ENCODE assay signal across 22 mouse cellular contexts in the genomic region with DNA sequence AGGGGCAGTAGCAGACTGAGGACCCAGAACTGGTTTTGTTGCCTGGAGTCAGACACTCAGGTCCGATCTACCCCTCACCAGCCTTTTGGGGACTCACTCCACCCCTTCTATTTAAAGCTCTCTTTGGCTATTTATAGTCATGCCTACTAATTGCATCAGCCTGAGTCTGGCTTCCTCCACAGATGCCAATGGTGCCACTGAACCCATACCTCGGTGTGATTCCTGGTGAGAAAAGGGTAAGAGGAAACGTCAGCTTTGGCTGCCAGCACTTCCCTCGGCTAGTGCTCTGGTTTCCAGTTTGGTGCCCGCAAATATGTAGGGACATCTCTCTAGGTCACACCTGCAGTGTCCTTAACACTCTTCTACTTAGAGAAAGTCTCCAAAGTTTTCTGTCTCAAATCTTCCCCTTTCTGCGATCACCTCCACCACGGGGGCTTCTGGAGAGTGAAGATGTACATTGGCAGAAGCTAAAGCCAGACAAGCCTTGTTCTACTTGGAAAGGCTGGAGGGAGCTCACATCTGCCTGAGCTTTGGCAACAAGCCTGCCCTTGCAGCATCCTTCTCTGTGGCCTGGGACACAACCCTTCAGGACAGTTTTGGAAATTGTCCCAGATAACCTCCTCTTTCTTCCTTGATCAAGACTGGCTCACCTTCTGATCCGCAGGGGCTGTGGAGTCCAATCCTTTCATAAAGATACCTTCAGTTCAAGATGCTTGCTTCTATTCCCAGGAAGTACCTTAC. TPM values are rescaled to one million over a fixed set of nuclear protein-coding genes. Genes with fewer than 3 reads are reported as not detected.
DNase-seq lines count a peak whose midpoint lies in the region; ATAC-seq and TF ChIP-seq lines count a peak whose summit lies in the region.
"Had no signal": no experiment of that assay in that cellular context is flagged by ENCODE, and none has a peak within 500 bp of the region (broad histone marks: within the 10 kb centered on the region; RNA-seq: fewer than 3 reads in every experiment).

No protein-coding gene starts in this region.

- peaks cover 17 to 27% of the 10 kb centered on the region in 2 experiments for H3K4me1 ChIP-seq in heart, embryonic 14.5 days (ENCODE audit: control insufficient read depth in 2 of 2, insufficient read depth in 2 of 2, low read length in 2 of 2)
- H3K4me1 ChIP-seq in brown adipose tissue, adult 24 weeks (ENCODE audit: control insufficient read depth, insufficient read depth, insufficient read length, low read length) = peaks cover 2% of the 10 kb centered on the region; the same call in 1 of the 2 replicates

- no peak overlapping the region for H3K4me3 ChIP-seq in gastrocnemius, adult 2 months
- no peak overlapping the region for H3K4me3 ChIP-seq in heart, embryonic 14.5 days (ENCODE audit: control insufficient read depth in 1 of 2, insufficient read depth in 1 of 2, low read depth in 1 of 2, low read length in 2 of 2)
- no peak overlapping the region for H3K4me3 ChIP-seq in brown adipose tissue, adult 24 weeks (ENCODE audit: insufficient read depth, low read depth, low read length)
- H3K4me3 ChIP-seq: embryonic facial prominence, embryonic 10.5 days; forebrain, embryonic 13.5 days; hindbrain, embryonic 10.5 days; intestine, embryonic 15.5 days had no signal

- H3K36me3 ChIP-seq in heart, embryonic 14.5 days (ENCODE audit: control insufficient read depth, insufficient read depth, low read length) = peaks cover 6% of the 10 kb centered on the region
- H3K36me3 ChIP-seq: embryonic facial prominence, embryonic 10.5 days; intestine, embryonic 15.5 days had no signal

- 0 out of 2 replicates have a peak overlapping the region, but pooled peaks have one; percentile 7 for H3K4me2 ChIP-seq in heart, embryonic 14.5 days (ENCODE audit: low read length)
- H3K4me2 ChIP-seq: forebrain, embryonic 13.5 days; hindbrain, embryonic 14.5 days; intestine, embryonic 15.5 days had no signal

- H3K27me3 ChIP-seq in heart, embryonic 14.5 days (ENCODE audit: control insufficient read depth, insufficient read depth, low read length) = 0 out of 2 replicates have a peak, but pooled peaks cover 2% of the 10 kb centered on the region
- H3K27me3 ChIP-seq: intestine, embryonic 15.5 days had no signal

- no peak for TF ChIP-seq CTCF in gastrocnemius, adult 2 months (IDR thresholded peaks at IDR 0.05)

- intact Hi-C loops in gastrocnemius, adult 2 months (cut with DNase I) = no loop called here
- intact Hi-C loops in heart, postnatal 36 days (cut with DNase I) = loop anchor here (1.0 kb wide), 1 partner anchor 10 kb away; no protein-coding TSS in a partner anchor

- H3K27ac ChIP-seq in gastrocnemius, adult 2 months = peak overlapping the region; percentile 76
- H3K27ac ChIP-seq in heart, embryonic 14.5 days (replicated peaks in 1 of 2; ENCODE audit: control insufficient read depth in 1 of 2, insufficient read depth in 1 of 2, low read depth in 2 of 2, low read length in 2 of 2) = no peak overlapping the region
- H3K27ac ChIP-seq in brown adipose tissue, adult 24 weeks (replicated peaks; ENCODE audit: low read depth, low read length) = 0 out of 2 replicates have a peak overlapping the region, but pooled peaks have one; percentile 31
- H3K27ac ChIP-seq: embryonic facial prominence, embryonic 10.5 days; forebrain, embryonic 13.5 days; hindbrain, embryonic 10.5 days; hindbrain, embryonic 14.5 days; intestine, embryonic 15.5 days had no signal

- WGBS in heart, embryonic 14.5 days = 48% methylated on average over 8 of the region's 8 CpGs

- H3K9me3 ChIP-seq in heart, embryonic 14.5 days (ENCODE audit: control insufficient read depth, low read length) = no peaks in the 10 kb centered on the region
- H3K9me3 ChIP-seq: embryonic facial prominence, embryonic 10.5 days; forebrain, embryonic 13.5 days; hindbrain, embryonic 10.5 days; intestine, embryonic 15.5 days had no signal

- peak; percentile 68 for DNase-seq in gastrocnemius, adult 2 months
- DNase-seq in gastrocnemius, postnatal 4 days (ENCODE audit: low spot score in 2 of 2) = no peak
- no peak for DNase-seq in heart, postnatal 36 days
- no peak for DNase-seq in kidney, adult 9 months
- DNase-seq in embryo, embryonic 11 days = no peak
- DNase-seq: adrenal gland, postnatal 10 days; cerebellum, adult 18-20 months; cerebellum, adult 9-11 months; forebrain, postnatal 0 days; heart, postnatal 14 days; kidney, adult 18-20 months had no signal

- no peak overlapping the region for H3K9ac ChIP-seq in heart, embryonic 14.5 days (ENCODE audit: low read length)
- H3K9ac ChIP-seq: forebrain, embryonic 13.5 days; forebrain, postnatal 0 days; hindbrain, embryonic 14.5 days; intestine, embryonic 15.5 days had no signal

- no peak for ATAC-seq in heart, embryonic 14.5 days (ENCODE audit: insufficient number of reproducible peaks, insufficient read depth, low FRiP score, low read depth)
- ATAC-seq: forebrain, embryonic 13.5 days; forebrain, postnatal 0 days; intestine, embryonic 15.5 days had no signal

RNA-seq across cellular contexts. Expression of a gene that starts 13.5 kb away (rescaled TPM):
- total RNA-seq in gastrocnemius, adult 2 months (2021) = 10 to 100 TPM; 52.2 to 53.1 TPM
- 10 to 100 TPM; 45.0 to 47.9 TPM for total RNA-seq in gastrocnemius, postnatal 4 days (2021)
- polyA plus RNA-seq in heart, embryonic 14.5 days (2014; fragmentation: Nextera tagmentation; extraction: Ambion mirVana) = 46.8 and 48.9 TPM in 2 replicates
- total RNA-seq in heart, postnatal 36 days (2021) = 10 to 100 TPM; 43.6 to 43.8 TPM
- 29.6 and 34.7 TPM in 2 replicates for polyA plus RNA-seq in brown adipose tissue, adult 24 weeks (2012; ENCODE audit: insufficient read depth, insufficient read length, missing spikeins)

RNA-seq across cellular contexts. Expression of a gene that starts 21.3 kb away (rescaled TPM):
- total RNA-seq in gastrocnemius, adult 2 months (2021) = 10 to 100 TPM; 20.5 to 44.4 TPM
- 10 to 100 TPM; 14.3 to 20.4 TPM for total RNA-seq in gastrocnemius, postnatal 4 days (2021)
- polyA plus RNA-seq in heart, embryonic 14.5 days (2014; fragmentation: Nextera tagmentation; extraction: Ambion mirVana) = 13.3 and 16.7 TPM in 2 replicates
- 10 to 100 TPM; 33.2 to 46.2 TPM for total RNA-seq in heart, postnatal 36 days (2021)
- 6.7 and 8.2 TPM in 2 replicates for polyA plus RNA-seq in brown adipose tissue, adult 24 weeks (2012; ENCODE audit: insufficient read depth, insufficient read length, missing spikeins)

RNA-seq across cellular contexts. Expression of a gene that starts 46.2 kb away (rescaled TPM):
- not detected for total RNA-seq in gastrocnemius, adult 2 months (2021)
- total RNA-seq in gastrocnemius, postnatal 4 days (2021) = not detected
- polyA plus RNA-seq in heart, embryonic 14.5 days (2014; fragmentation: Nextera tagmentation; extraction: Ambion mirVana) = not detected in 2 replicates
- total RNA-seq in heart, postnatal 36 days (2021) = not detected
- not detected in 2 replicates for polyA plus RNA-seq in brown adipose tissue, adult 24 weeks (2012; ENCODE audit: insufficient read depth, insufficient read length, missing spikeins)
- total RNA-seq: adrenal gland, postnatal 10 days; adrenal gland, postnatal 4 days; forebrain, postnatal 0 days; gastrocnemius, adult 8-10 months; heart, postnatal 14 days; MEL had no signal
- polyA plus RNA-seq: C2C12; embryonic facial prominence, embryonic 10.5 days; forebrain, embryonic 13.5 days; hindbrain, embryonic 10.5 days; hindbrain, embryonic 14.5 days; intestine, embryonic 15.5 days had no signal

Comparison
In these comparisons a context has a peak if more than half of its experiments do, and no peak if none do; other contexts are left out.
1. H3K27ac ChIP-seq: peak in gastrocnemius, adult 2 months (single experiment) and brown adipose tissue, adult 24 weeks (single experiment); none in heart, embryonic 14.5 days (0 of 2).